Mouse (Mus musculus) stomach, embryonic 16.5 days (tissue): Measurements from ENCODE around the gene Cd177. TPM values are rescaled to one million over a fixed set of nuclear protein-coding genes. Genes with fewer than 3 reads are reported as not detected.
"Not testable (repeated sequence)": the region's sequence is repeated elsewhere in the genome, so short reads cannot be mapped to it uniquely, and the experiment has no call there.

Source experiments
- ATAC-seq: fragments of 200-750 bp; cut with Nextera tagmentation; 2 replicates; pipeline ENCODE4 v1.8.0; 2017; ENCODE audit warnings: moderate number of reproducible peaks, moderate TSS enrichment; ENCODE audit not compliant: insufficient read depth, low FRiP score
- H3K27ac ChIP-seq: fragments of 300-500 bp; sonication (generic); 2 replicates; pipeline ENCODE4 v1.5.1; 2014; ENCODE audit warnings: low read length
- H3K27me3 ChIP-seq: fragments of 300-500 bp; sonication (generic); 2 replicates; pipeline ENCODE4 v1.6.1; 2014; ENCODE audit warnings: low read length, control low read depth, mixed read lengths; ENCODE audit not compliant: control insufficient read depth, insufficient read depth
- H3K36me3 ChIP-seq: fragments of 300-500 bp; sonication (generic); 2 replicates; pipeline ENCODE4 v1.6.1; 2014; ENCODE audit warnings: low read length; ENCODE audit not compliant: control insufficient read depth, insufficient read depth
- H3K4me1 ChIP-seq: fragments of 300-500 bp; sonication (generic); 2 replicates; pipeline ENCODE4 v1.6.1; 2014; ENCODE audit warnings: low read length, control low read depth, mixed read lengths; ENCODE audit not compliant: control insufficient read depth, insufficient read depth
- H3K4me2 ChIP-seq: fragments of 300-500 bp; sonication (generic); 2 replicates; pipeline ENCODE4 v1.6.1; 2014; ENCODE audit warnings: low read depth, low read length, mixed read lengths
- H3K4me3 ChIP-seq: fragments of 300-500 bp; sonication (generic); replicated peaks from 2 replicates; pipeline ENCODE4 v1.5.1; 2014; ENCODE audit warnings: mild to moderate bottlenecking, low read length
- H3K9ac ChIP-seq: fragments of 300-500 bp; sonication (generic); 2 replicates; pipeline ENCODE4 v1.6.1; 2014; ENCODE audit warnings: low read length
- H3K9me3 ChIP-seq: fragments of 300-500 bp; sonication (generic); replicated peaks from 2 replicates; pipeline ENCODE4 v1.6.1; 2016; ENCODE audit warnings: low read length, control low read depth; ENCODE audit not compliant: control insufficient read depth
- WGBS: fragments of 180-500 bp; shearing (Covaris S2); extraction: QIAGEN DNeasy Blood & Tissue Kit; methylation state at CpG from one replicate; pipeline ENCODE4 v1.1.7; 2014; 5-methylcytosine and 5-hydroxymethylcytosine counted together
- polyA plus RNA-seq: library from polyadenylated mRNA; unstranded; fragments of >200 nt; fragmentation: Nextera tagmentation; extraction: Ambion mirVana; gene quantifications from 2 replicates; pipeline ENCODE4 v1.2.1, GENCODE M21; 2015

Cd177 gene
- polyA plus RNA-seq, 1 experiment from 2014 or later = 5.2 TPM

- H3K9me3 ChIP-seq = no peaks in the 10 kb centered on the region
- H3K27me3 ChIP-seq = no peaks in the 10 kb centered on the region
- H3K4me3 ChIP-seq = no peak within 1 kb of the TSS
- H3K9ac ChIP-seq = no peak within 1 kb of the TSS
- ATAC-seq = no peak
- no peak within 1 kb of the TSS for H3K4me2 ChIP-seq
- WGBS = 91% methylated on average over 14 of the region's 14 CpGs
- no peaks in the 10 kb centered on the region for H3K36me3 ChIP-seq
- no peak within 1 kb of the TSS for H3K27ac ChIP-seq
- no peaks in the 10 kb centered on the region for H3K4me1 ChIP-seq
These were observed 51.2 kb downstream of the Cd177 start, which contains the start of gene BC049730 for GRCm38 (mm10) chr7:24708832-24709292. Gene BC049730, plus strand, starts transcription at chr7:24709242.

GRCm38 (mm10) chr7:24702841-24703240, 57.3 kb downstream of the Cd177 start:
- H3K4me1 ChIP-seq, H3K9ac ChIP-seq, H3K27me3 ChIP-seq, H3K27ac ChIP-seq, H3K9me3 ChIP-seq, ATAC-seq, H3K36me3 ChIP-seq, H3K4me3 ChIP-seq, H3K4me2 ChIP-seq: not testable (repeated sequence)
- WGBS = 61% methylated on average over 9 of the region's 9 CpGs

- not testable (repeated sequence) for H3K9me3 ChIP-seq, H3K36me3 ChIP-seq, ATAC-seq, H3K4me3 ChIP-seq, H3K4me2 ChIP-seq, H3K27me3 ChIP-seq, H3K27ac ChIP-seq, H3K9ac ChIP-seq, H3K4me1 ChIP-seq
- WGBS = 94% methylated on average over 4 of the region's 4 CpGs
These were observed 62.2 kb downstream of the Cd177 start for GRCm38 (mm10) chr7:24697891-24698290.

Other genes with a start within 250 kb of the Cd177 start
- 0.19 and 0.30 TPM in 2 replicates for gene AC161166.1, start 247.9 kb downstream of the Cd177 start, polyA plus RNA-seq
- gene Irgq, start 229.6 kb downstream of the Cd177 start, polyA plus RNA-seq = 5.5 and 5.6 TPM in 2 replicates
- 16.4 and 26.0 TPM in 2 replicates for gene Pinlyp, start 214.2 kb downstream of the Cd177 start, polyA plus RNA-seq
- 91.4 and 114 TPM in 2 replicates for gene Xrcc1, start 214.0 kb downstream of the Cd177 start, polyA plus RNA-seq
- gene Ethe1, start 172.8 kb downstream of the Cd177 start, polyA plus RNA-seq = 35.6 and 43.4 TPM in 2 replicates
- 3.5 and 4.0 TPM in 2 replicates for gene Zfp575, start 172.7 kb downstream of the Cd177 start, polyA plus RNA-seq
- gene Phldb3, start 149.5 kb downstream of the Cd177 start, polyA plus RNA-seq = 0.70 and 0.72 TPM in 2 replicates
- gene Lypd3, start 123.8 kb downstream of the Cd177 start, polyA plus RNA-seq = 95.4 and 131 TPM in 2 replicates
- not detected in 2 replicates for gene Tex101, start 83.6 kb downstream of the Cd177 start, polyA plus RNA-seq
- gene BC049730, start 51.1 kb downstream of the Cd177 start, polyA plus RNA-seq = not detected in 2 replicates
- gene Gm4763, start 33.4 kb downstream of the Cd177 start, polyA plus RNA-seq = not detected in 2 replicates
- gene Ceacam10, start 16.9 kb upstream of the Cd177 start, polyA plus RNA-seq = 1.2 and 1.4 TPM in 2 replicates
- gene Gm9844, start 101.9 kb upstream of the Cd177 start, polyA plus RNA-seq = 11.4 and 20.6 TPM in 2 replicates
- gene Lypd4, start 109.6 kb upstream of the Cd177 start, polyA plus RNA-seq = not detected in 2 replicates
- gene Dmrtc2, start 109.7 kb upstream of the Cd177 start, polyA plus RNA-seq = not detected in 2 replicates
- gene Rps19, start 124.1 kb upstream of the Cd177 start, polyA plus RNA-seq = 2,107 and 2,375 TPM in 2 replicates
- 2.0 and 2.3 TPM in 2 replicates for gene Cd79a, start 137.1 kb upstream of the Cd177 start, polyA plus RNA-seq
- gene Arhgef1, start 142.6 kb upstream of the Cd177 start, polyA plus RNA-seq = 67.2 and 73.5 TPM in 2 replicates
- gene Gm4881, start 184.2 kb upstream of the Cd177 start, polyA plus RNA-seq = not detected in 2 replicates
- 186 and 227 TPM in 2 replicates for gene Rabac1, start 212.4 kb upstream of the Cd177 start, polyA plus RNA-seq
- 3.5 and 3.9 TPM in 2 replicates for gene Atp1a3, start 245.6 kb upstream of the Cd177 start, polyA plus RNA-seq